Mouse (Mus musculus): ENCODE results near the gene Nbeal1.

DNA sequence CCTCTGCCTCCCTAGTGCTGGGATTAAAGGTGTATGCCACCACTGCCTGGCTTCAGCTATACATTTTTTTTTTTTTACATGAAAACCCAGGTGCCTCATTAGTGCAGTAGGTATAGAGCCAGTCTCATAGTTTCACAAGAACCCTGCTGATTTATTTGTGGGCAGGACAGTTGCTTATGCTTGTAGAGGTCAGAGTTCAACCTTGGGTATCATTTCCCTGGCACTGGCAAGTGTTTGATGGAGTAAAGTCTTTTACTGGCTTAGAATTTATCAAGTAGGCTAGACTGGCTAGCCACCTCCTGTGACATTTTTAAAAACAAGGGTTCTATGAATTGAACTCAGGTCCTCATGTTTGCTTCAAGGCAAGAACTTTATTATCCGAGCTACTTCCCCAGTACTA, 113.5 kb downstream of the Nbeal1 start:
- TF ChIP-seq EP300 (IDR thresholded peaks at IDR 0.05; ENCODE audit: low read depth): no peak
- TF ChIP-seq CTCF (IDR thresholded peaks at IDR 0.05; ENCODE audit: low read depth): no peak

Data from heart, postnatal 0 days (tissue).